Mouse (Mus musculus): Measurements from ENCODE around the gene Gm45717. TPM values are rescaled to one million over a fixed set of nuclear protein-coding genes. Genes with fewer than 3 reads are reported as not detected.
"Not testable (repeated sequence)": the region's sequence is repeated elsewhere in the genome, so short reads cannot be mapped to it uniquely, and the experiment has no call there.

Gm45717 gene
- polyA plus RNA-seq, 1 experiment from 2014 or later: 0.38 TPM

- Histone ChIP-seq H3K36me3 (ENCODE audit: control insufficient read depth, insufficient read depth) (no peaks in the 10 kb centered on the region), H3K9ac (ENCODE audit: low read depth, low read length) (no peak overlapping the region), H3K4me2 (replicated peaks; ENCODE audit: low read depth) (no peak overlapping the region), H3K27ac (ENCODE audit: low read depth, low read length) (no peak overlapping the region), H3K4me1 (replicated peaks; ENCODE audit: control insufficient read depth, insufficient read depth, low read length) (no peaks in the 10 kb centered on the region), H3K4me3 (ENCODE audit: low read depth, low read length) (no peak overlapping the region), H3K9me3 (ENCODE audit: control insufficient read depth) (no peaks in the 10 kb centered on the region), H3K27me3 (replicated peaks; ENCODE audit: control insufficient read depth, insufficient read depth, low read length) (no peaks in the 10 kb centered on the region)
- 87% methylated on average over 8 of the region's 8 CpGs for WGBS
- no peak for TF ChIP-seq CTCF (IDR thresholded peaks at IDR 0.05; ENCODE audit: low read depth)
- ATAC-seq: no peak
These were observed 26.0 kb upstream of the Gm45717 start for GRCm38 (mm10) chr7:140981704-140982103.

- not testable (repeated sequence) for H3K4me1 ChIP-seq (replicated peaks; ENCODE audit: control insufficient read depth, insufficient read depth, low read length); H3K27me3 ChIP-seq (replicated peaks; ENCODE audit: control insufficient read depth, insufficient read depth, low read length); H3K4me3 ChIP-seq (ENCODE audit: low read depth, low read length); H3K27ac ChIP-seq (ENCODE audit: low read depth, low read length); H3K9ac ChIP-seq (ENCODE audit: low read depth, low read length); H3K36me3 ChIP-seq (ENCODE audit: control insufficient read depth, insufficient read depth); H3K4me2 ChIP-seq (replicated peaks; ENCODE audit: low read depth); H3K9me3 ChIP-seq (ENCODE audit: control insufficient read depth); ATAC-seq
- WGBS: 83% methylated on average over 9 of the region's 9 CpGs
These were observed 21.0 kb upstream of the Gm45717 start for GRCm38 (mm10) chr7:140976720-140977119.

- Histone ChIP-seq H3K27me3 (replicated peaks; ENCODE audit: control insufficient read depth, insufficient read depth, low read length) (no peaks in the 10 kb centered on the region), H3K9me3 (ENCODE audit: control insufficient read depth) (no peaks in the 10 kb centered on the region), H3K27ac (ENCODE audit: low read depth, low read length) (no peak overlapping the region), H3K4me1 (replicated peaks; ENCODE audit: control insufficient read depth, insufficient read depth, low read length) (0 out of 2 replicates have a peak, but pooled peaks cover 7% of the 10 kb centered on the region), H3K4me3 (ENCODE audit: low read depth, low read length) (no peak overlapping the region), H3K36me3 (ENCODE audit: control insufficient read depth, insufficient read depth) (no peaks in the 10 kb centered on the region), H3K4me2 (replicated peaks; ENCODE audit: low read depth) (no peak overlapping the region), H3K9ac (ENCODE audit: low read depth, low read length) (no peak overlapping the region)
- 54% methylated on average over 3 of the region's 3 CpGs for WGBS
- TF ChIP-seq CTCF (IDR thresholded peaks at IDR 0.05; ENCODE audit: low read depth): no peak
- no peak for ATAC-seq
These were observed 19.7 kb upstream of the Gm45717 start for GRCm38 (mm10) chr7:140975465-140975864.

GRCm38 (mm10) chr7:140974940-140975339 is 19.2 kb upstream of the Gm45717 start:
- peak overlapping the region; percentile 28; the same call in 1 of the 2 replicates for H3K27ac ChIP-seq (ENCODE audit: low read depth, low read length)
- 26% methylated on average over 9 of the region's 9 CpGs for WGBS
- no peak overlapping the region for H3K4me2 ChIP-seq (replicated peaks; ENCODE audit: low read depth)
- no peak for ATAC-seq
- no peak overlapping the region for H3K4me3 ChIP-seq (ENCODE audit: low read depth, low read length)
- H3K9me3 ChIP-seq (ENCODE audit: control insufficient read depth): no peaks in the 10 kb centered on the region
- H3K4me1 ChIP-seq (replicated peaks; ENCODE audit: control insufficient read depth, insufficient read depth, low read length): 0 out of 2 replicates have a peak, but pooled peaks cover 7% of the 10 kb centered on the region
- no peak for TF ChIP-seq CTCF (IDR thresholded peaks at IDR 0.05; ENCODE audit: low read depth)
- H3K36me3 ChIP-seq (ENCODE audit: control insufficient read depth, insufficient read depth): no peaks in the 10 kb centered on the region
- no peaks in the 10 kb centered on the region for H3K27me3 ChIP-seq (replicated peaks; ENCODE audit: control insufficient read depth, insufficient read depth, low read length)
- no peak overlapping the region for H3K9ac ChIP-seq (ENCODE audit: low read depth, low read length)

GRCm38 (mm10) chr7:140973396-140974165 is 17.8 kb upstream of the Gm45717 start:
- Histone ChIP-seq H3K9me3 (ENCODE audit: control insufficient read depth) (no peaks in the 10 kb centered on the region), H3K27ac (ENCODE audit: low read depth, low read length) (0 out of 2 replicates have a peak overlapping the region, but pooled peaks have one; percentile 41), H3K4me1 (replicated peaks; ENCODE audit: control insufficient read depth, insufficient read depth, low read length) (0 out of 2 replicates have a peak, but pooled peaks cover 7% of the 10 kb centered on the region), H3K27me3 (replicated peaks; ENCODE audit: control insufficient read depth, insufficient read depth, low read length) (no peaks in the 10 kb centered on the region), H3K4me3 (ENCODE audit: low read depth, low read length) (no peak overlapping the region), H3K9ac (ENCODE audit: low read depth, low read length) (no peak overlapping the region), H3K4me2 (replicated peaks; ENCODE audit: low read depth) (no peak overlapping the region), H3K36me3 (ENCODE audit: control insufficient read depth, insufficient read depth) (no peaks in the 10 kb centered on the region)
- no peak for TF ChIP-seq CTCF (IDR thresholded peaks at IDR 0.05; ENCODE audit: low read depth)
- no peak for ATAC-seq
- 50% methylated on average over 14 of the region's 14 CpGs for WGBS

GRCm38 (mm10) chr7:140971479-140972171 is 15.9 kb upstream of the Gm45717 start:
- no peaks in the 10 kb centered on the region for H3K27me3 ChIP-seq (replicated peaks; ENCODE audit: control insufficient read depth, insufficient read depth, low read length)
- ATAC-seq: no peak
- H3K27ac ChIP-seq (ENCODE audit: low read depth, low read length): peak overlapping the region; percentile 77
- 62% methylated on average over 8 of the region's 8 CpGs for WGBS
- H3K4me3 ChIP-seq (ENCODE audit: low read depth, low read length): no peak overlapping the region
- H3K9ac ChIP-seq (ENCODE audit: low read depth, low read length): no peak overlapping the region
- no peak overlapping the region for H3K4me2 ChIP-seq (replicated peaks; ENCODE audit: low read depth)
- no peaks in the 10 kb centered on the region for H3K36me3 ChIP-seq (ENCODE audit: control insufficient read depth, insufficient read depth)
- H3K9me3 ChIP-seq (ENCODE audit: control insufficient read depth): no peaks in the 10 kb centered on the region
- TF ChIP-seq CTCF (IDR thresholded peaks at IDR 0.05; ENCODE audit: low read depth): no peak
- H3K4me1 ChIP-seq (replicated peaks; ENCODE audit: control insufficient read depth, insufficient read depth, low read length): 0 out of 2 replicates have a peak, but pooled peaks cover 7% of the 10 kb centered on the region

All from intestine, postnatal 0 days (tissue).